Mouse (Mus musculus) erythroblast, embryonic 14.5 days (primary cell): ENCODE data around the gene Ddx43. TPM values are rescaled to one million over a fixed set of nuclear protein-coding genes. Genes with fewer than 3 reads are reported as not detected.

Experiments
- H3K27me3 ChIP-seq: 2 replicates; pipeline ENCODE4 v1.6.1; 2012; ENCODE audit warnings: inconsistent platforms; ENCODE audit not compliant: control insufficient read depth
- H3K36me3 ChIP-seq: 2 replicates; pipeline ENCODE4 v1.6.1; 2012; ENCODE audit warnings: mild to moderate bottlenecking, inconsistent platforms; ENCODE audit not compliant: control insufficient read depth
- H3K4me1 ChIP-seq: 2 replicates; pipeline ENCODE4 v1.6.1; 2012; ENCODE audit warnings: inconsistent platforms; ENCODE audit not compliant: control insufficient read depth
- H3K4me3 ChIP-seq: replicated peaks from 2 replicates; pipeline ENCODE3; 2012; ENCODE audit warnings: moderate library complexity, mild to moderate bottlenecking, inconsistent platforms
- H3K9me3 ChIP-seq: 2 replicates; pipeline ENCODE4 v1.6.1; 2012; ENCODE audit warnings: low read length, inconsistent platforms, mixed read lengths; ENCODE audit not compliant: control insufficient read depth
- GATA1 ChIP-seq: IDR thresholded peaks from 2 replicates; pipeline ENCODE4 v1.6.1; 2012; ENCODE audit warnings: low read length, inconsistent platforms, mixed read lengths
- TAL1 ChIP-seq: IDR thresholded peaks from 3 replicates; pipeline ENCODE4 v1.6.1; 2012; ENCODE audit warnings: low read length, inconsistent platforms, mixed read lengths
- polyA plus RNA-seq: library from polyadenylated mRNA; stranded (reverse); fragments of >175 nt; gene quantifications from 2 replicates; pipeline ENCODE4 v1.2.3, GENCODE M21; 2012

Gene Ddx43
- polyA plus RNA-seq, 1 experiment: not detected

DNA sequence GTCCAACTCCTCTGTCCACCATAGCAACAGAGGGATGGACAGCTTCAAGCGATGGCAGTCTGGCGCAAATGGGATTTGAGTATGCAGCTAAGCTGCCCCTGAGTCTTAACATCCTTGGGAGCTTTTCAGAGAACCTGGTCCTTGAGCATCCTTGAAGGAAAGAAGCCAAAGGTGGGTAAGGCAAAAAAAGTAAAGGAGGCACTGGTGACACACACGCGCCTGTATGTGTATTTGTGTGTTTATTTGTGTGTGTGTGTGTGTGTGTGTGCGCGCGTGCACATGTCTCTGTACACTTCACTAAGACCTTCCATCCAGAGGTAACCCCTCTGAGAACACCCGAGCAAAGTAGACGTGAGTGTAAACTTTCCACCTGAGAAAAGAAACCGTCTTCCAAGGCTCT lies 1.8 kb upstream of the Ddx43 start:
- TF ChIP-seq TAL1 (no peak), GATA1 (no peak)
- Histone ChIP-seq H3K27me3 (peaks cover 44% of the 10 kb centered on the region), H3K9me3 (peaks cover 12% of the 10 kb centered on the region), H3K36me3 (no peaks in the 10 kb centered on the region), H3K4me3 (no peak overlapping the region), H3K4me1 (peaks cover 6% of the 10 kb centered on the region; the same call in 1 of the 2 replicates)

DNA sequence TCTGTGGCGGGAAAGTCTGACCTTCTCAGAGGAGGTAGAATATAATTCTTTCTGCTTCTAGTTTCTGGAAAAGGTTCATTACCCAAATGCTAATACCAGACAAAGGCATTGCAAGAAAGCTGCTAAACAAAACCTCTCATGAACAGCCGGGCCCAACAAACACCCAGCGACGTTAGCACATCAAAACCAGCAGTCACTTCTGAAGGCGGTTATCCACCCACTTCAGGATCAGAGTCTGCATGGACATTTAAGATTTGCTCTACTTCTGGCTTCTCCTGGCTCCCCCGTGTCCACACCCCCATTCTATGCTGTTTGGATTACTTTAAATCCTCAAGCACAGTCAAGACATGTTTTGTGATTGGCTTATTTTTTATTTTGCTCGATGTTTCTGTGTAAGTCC lies 975 bp upstream of the Ddx43 start:
- Histone ChIP-seq H3K9me3 (peaks cover 12% of the 10 kb centered on the region), H3K4me3 (no peak overlapping the region), H3K36me3 (no peaks in the 10 kb centered on the region), H3K4me1 (peaks cover 6% of the 10 kb centered on the region; the same call in 1 of the 2 replicates), H3K27me3 (peaks cover 50% of the 10 kb centered on the region)
- TF ChIP-seq GATA1 (no peak), TAL1 (no peak)

DNA sequence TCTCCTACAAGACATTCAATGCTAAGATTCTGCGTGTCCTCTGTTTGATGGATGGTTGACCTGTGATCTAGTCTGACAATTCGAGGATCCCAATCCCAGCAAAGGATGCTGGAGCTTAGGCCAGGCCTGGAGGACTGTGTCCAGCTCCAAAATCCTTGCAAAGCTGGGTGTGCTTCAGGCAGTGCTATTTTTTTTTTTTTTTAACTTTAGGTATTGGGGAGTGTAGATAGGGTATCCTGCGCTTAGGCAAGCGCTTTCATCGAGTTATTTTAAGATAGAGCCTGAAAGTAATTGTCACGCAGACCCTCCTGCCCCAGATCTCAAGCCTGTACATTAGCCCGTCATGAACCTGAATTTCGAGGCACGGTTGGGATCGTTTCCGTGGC lies 340 bp upstream of the Ddx43 start:
- peaks cover 50% of the 10 kb centered on the region for H3K27me3 ChIP-seq
- H3K4me3 ChIP-seq: no peak overlapping the region
- no peak for TF ChIP-seq GATA1
- no peak for TF ChIP-seq TAL1
- peaks cover 12% of the 10 kb centered on the region for H3K9me3 ChIP-seq
- no peaks in the 10 kb centered on the region for H3K36me3 ChIP-seq
- H3K4me1 ChIP-seq: peaks cover 6% of the 10 kb centered on the region; the same call in 1 of the 2 replicates

DNA sequence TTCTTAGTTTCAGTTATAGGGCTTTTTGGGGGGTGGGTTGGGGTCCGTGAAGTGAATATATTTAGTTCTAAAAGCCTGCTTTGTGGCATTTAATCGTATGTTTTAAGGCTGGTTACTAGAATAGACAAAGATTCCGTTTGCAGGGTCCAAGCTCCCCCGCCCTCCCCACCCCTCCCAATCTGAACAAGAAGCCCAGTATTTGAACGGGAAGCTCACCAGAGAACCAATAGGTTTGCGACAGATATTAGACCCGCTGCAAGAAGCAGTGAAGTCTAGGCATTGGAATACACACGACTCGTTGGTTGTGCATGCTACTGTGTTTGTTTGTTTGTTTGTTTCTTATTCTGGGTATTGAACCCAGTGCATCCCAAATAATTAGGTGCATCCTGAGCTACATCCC lies 940 bp downstream of the Ddx43 start:
- H3K9me3 ChIP-seq: peaks cover 12% of the 10 kb centered on the region
- peaks cover 6% of the 10 kb centered on the region; the same call in 1 of the 2 replicates for H3K4me1 ChIP-seq
- peaks cover 50% of the 10 kb centered on the region for H3K27me3 ChIP-seq
- H3K36me3 ChIP-seq: no peaks in the 10 kb centered on the region
- no peak for TF ChIP-seq TAL1
- TF ChIP-seq GATA1: no peak
- no peak overlapping the region for H3K4me3 ChIP-seq

DNA sequence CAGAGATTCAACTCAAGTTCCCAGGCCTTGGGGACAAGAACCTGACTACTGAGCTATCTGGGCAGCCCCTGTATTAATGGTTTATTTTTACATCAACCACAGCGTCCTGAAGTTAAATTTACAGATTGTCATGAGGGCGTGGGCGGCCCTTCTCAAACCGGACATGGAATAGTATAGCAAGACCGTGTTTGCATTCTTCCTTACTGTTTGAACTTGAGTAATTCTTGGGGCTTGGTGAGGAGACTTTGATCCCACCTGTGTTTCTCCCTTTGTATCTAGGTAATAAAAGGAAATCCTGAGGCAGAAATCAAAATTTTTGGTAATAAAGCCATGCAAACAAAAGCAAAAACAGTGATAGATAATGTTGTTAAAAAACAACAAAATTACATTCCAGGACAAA lies 5.0 kb downstream of the Ddx43 start:
- TF ChIP-seq GATA1 (no peak), TAL1 (no peak)

DNA sequence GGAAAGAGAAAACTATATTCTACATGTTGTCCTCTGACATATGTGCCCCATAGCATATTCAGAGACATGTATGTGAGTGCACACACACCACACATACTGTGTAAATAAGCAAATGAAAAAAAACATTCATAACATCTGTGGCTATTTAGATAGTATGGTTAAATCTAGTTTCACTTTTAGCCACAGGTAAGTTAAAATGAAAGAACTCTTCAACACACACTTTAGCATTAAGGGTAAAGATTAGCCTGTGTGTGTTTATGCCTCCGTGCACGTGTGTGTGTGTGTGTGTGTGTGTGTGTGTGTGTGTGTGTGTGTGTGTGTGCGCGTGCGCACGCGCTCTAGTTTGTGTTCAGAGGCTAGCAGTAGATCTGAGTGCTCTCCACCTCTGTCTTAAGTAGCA lies 6.0 kb downstream of the Ddx43 start:
- Histone ChIP-seq H3K4me1 (no peaks in the 10 kb centered on the region), H3K27me3 (peaks cover 23% of the 10 kb centered on the region), H3K4me3 (no peak overlapping the region), H3K36me3 (no peaks in the 10 kb centered on the region), H3K9me3 (no peaks in the 10 kb centered on the region)
- TF ChIP-seq GATA1: no peak
- no peak for TF ChIP-seq TAL1

More for the DNA sequence above, 5.0 kb downstream of the Ddx43 start:
- H3K36me3 ChIP-seq: no peaks in the 10 kb centered on the region
- peaks cover 34% of the 10 kb centered on the region for H3K27me3 ChIP-seq
- peaks cover 7% of the 10 kb centered on the region for H3K9me3 ChIP-seq
- H3K4me1 ChIP-seq: peaks cover 4% of the 10 kb centered on the region; the same call in 1 of the 2 replicates
- no peak overlapping the region for H3K4me3 ChIP-seq

DNA sequence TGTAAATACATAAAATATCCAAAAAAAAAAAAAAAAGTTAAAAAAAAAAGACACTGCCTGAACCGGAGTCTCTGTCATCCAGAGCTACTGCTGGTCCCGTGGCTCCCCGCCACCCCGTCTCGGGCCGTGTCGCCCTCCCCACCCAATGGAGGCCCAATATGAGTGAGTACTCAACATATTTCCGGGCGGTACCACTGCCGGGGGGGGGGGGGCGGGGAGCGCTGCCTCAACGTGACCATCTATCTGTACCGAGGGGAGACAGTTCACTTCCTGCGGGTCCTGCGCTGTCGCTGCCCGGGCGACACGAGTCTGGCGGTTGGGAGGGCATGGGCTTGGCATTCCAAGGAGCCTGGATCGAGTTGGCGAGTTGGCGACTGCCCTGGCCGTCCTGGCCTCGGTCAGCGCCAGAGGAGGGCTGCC lies 31.8 kb downstream of the Ddx43 start:
- Histone ChIP-seq H3K9me3 (no peaks in the 10 kb centered on the region), H3K27me3 (no peaks in the 10 kb centered on the region; the same call in 1 of the 2 replicates), H3K4me1 (peaks cover 6% of the 10 kb centered on the region), H3K36me3 (no peaks in the 10 kb centered on the region), H3K4me3 (peak overlapping the region; percentile 50)
- TF ChIP-seq GATA1: no peak
- TF ChIP-seq TAL1: no peak

DNA sequence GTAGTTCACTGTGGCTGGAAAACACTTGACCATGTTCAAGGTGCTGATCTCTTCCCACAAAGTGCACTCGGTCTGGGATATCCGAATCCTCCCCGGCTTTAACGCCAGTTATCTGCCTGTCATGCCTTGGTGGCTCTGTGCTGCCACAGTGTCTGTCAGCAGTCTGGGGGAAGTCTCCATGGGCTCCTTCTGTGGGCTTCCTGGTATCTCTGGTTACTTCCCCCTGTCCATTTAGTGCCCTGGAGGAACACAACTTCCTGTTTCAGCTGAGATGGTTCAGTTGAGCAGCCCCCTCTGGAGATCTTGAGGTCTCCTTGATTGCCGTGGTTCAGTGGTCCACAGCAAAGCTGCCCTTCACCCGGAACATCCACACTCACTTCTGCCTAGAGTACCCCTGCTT lies 32.6 kb downstream of the Ddx43 start:
- TF ChIP-seq GATA1: no peak
- no peaks in the 10 kb centered on the region; the same call in 1 of the 2 replicates for H3K27me3 ChIP-seq
- H3K4me3 ChIP-seq: no peak overlapping the region
- no peaks in the 10 kb centered on the region for H3K9me3 ChIP-seq
- no peaks in the 10 kb centered on the region for H3K36me3 ChIP-seq
- peaks cover 6% of the 10 kb centered on the region for H3K4me1 ChIP-seq

DNA sequence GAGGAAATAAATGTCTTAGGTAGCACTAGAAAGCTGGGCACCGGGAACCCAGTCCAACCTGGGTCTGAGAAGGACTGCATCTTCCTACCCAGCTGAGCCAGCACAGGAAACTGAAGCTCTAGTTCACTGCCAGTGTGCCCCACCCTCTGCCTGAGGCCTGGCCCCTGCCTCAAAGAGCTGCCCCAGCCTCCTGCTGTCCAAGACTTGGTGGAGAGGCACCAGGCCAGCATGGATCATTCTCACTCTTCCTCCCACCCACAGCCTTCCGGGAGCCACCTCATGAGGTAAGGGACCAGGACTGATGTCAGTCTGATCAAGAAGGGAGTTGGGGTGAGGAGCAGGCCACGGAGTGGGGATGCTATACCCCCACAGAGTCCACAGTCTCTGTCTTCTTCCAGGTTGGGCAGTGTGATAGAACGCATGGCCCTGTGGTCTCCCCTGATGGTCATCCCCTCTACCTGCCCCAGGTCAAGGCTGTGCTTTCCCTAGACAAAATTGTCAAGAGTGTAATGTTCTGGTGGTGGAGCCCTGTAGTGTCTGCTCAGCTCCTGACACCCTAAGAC lies 33.4 kb downstream of the Ddx43 start:
- no peaks in the 10 kb centered on the region; the same call in 1 of the 2 replicates for H3K27me3 ChIP-seq
- H3K36me3 ChIP-seq: no peaks in the 10 kb centered on the region
- H3K9me3 ChIP-seq: no peaks in the 10 kb centered on the region
- TF ChIP-seq TAL1: no peak
- TF ChIP-seq GATA1: no peak
- no peak overlapping the region for H3K4me3 ChIP-seq
- H3K4me1 ChIP-seq: peaks cover 6% of the 10 kb centered on the region

DNA sequence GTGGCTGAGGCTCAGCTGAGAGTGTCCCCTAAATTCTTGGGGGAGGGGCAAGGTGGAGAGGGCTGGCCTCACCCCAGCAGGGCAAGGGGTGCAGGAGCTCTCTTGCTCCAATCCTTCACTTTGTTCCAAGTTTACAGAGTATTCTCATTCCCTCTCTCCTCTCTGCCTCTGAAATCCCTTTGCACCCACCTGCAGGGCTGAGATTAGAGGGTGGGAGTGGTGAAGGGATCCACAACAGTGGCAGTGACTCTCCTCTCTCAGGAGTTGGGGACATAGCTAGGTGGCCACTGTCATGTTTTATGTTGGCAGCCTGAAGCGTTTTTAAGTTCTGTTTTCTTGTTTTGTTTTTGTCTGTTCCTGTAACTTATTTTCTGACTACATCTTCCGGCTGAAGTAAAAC lies 34.0 kb downstream of the Ddx43 start:
- no peaks in the 10 kb centered on the region; the same call in 1 of the 2 replicates for H3K27me3 ChIP-seq
- H3K4me1 ChIP-seq: peaks cover 6% of the 10 kb centered on the region
- H3K4me3 ChIP-seq: no peak overlapping the region
- no peaks in the 10 kb centered on the region for H3K36me3 ChIP-seq
- no peaks in the 10 kb centered on the region for H3K9me3 ChIP-seq
- no peak for TF ChIP-seq TAL1
